Mouse (Mus musculus) ovary, postnatal 36 days (tissue): ENCODE measurements at regions not wholly inside any gene's neighbourhood (a gene's known extent, or its start where the extent isn't known, plus 50 kb on each side); places are given as distances from the start of the nearest gene placed in this dataset.
A peak's percentile ranks its signal among the peaks of the same experiment; 100 is the strongest.
"Not testable (repeated sequence)": the region's sequence is repeated elsewhere in the genome, so short reads cannot be mapped to it uniquely, and the experiment has no call there.

Experiments
- DNase-seq: peaks from one replicate; pipeline ENCODE4 v3.0.0; 2022; ENCODE audit warnings: low spot score, mixed read lengths

- not testable (repeated sequence) for DNase-seq
These were observed 57.1 kb downstream of the Nap1l2 start for GRCm38 (mm10) chrX:103129347-103129746.

- no peak for DNase-seq
These were observed 77.3 kb downstream of the Nap1l2 start for GRCm38 (mm10) chrX:103109181-103109580.

GRCm38 (mm10) chrX:103067730-103068621, 118.5 kb downstream of the Nap1l2 start:
- DNase-seq: not testable (repeated sequence)

- DNase-seq: not testable (repeated sequence)
These were observed 119.3 kb downstream of the Nap1l2 start for GRCm38 (mm10) chrX:103067107-103067506.

- peak; percentile 7 for DNase-seq
These were observed 98.3 kb downstream of the 1700018G05Rik start for GRCm38 (mm10) chrX:103026256-103027028.

GRCm38 (mm10) chrX:103025495-103025894, 97.3 kb downstream of the 1700018G05Rik start:
- not testable (repeated sequence) for DNase-seq

- DNase-seq: not testable (repeated sequence)
These were observed 85.4 kb downstream of the 1700018G05Rik start for GRCm38 (mm10) chrX:103013425-103014057.

GRCm38 (mm10) chrX:103012298-103013243, 84.4 kb downstream of the 1700018G05Rik start:
- DNase-seq: not testable (repeated sequence)

- DNase-seq: not testable (repeated sequence)
These were observed 65.8 kb downstream of the 1700018G05Rik start for GRCm38 (mm10) chrX:102993956-102994355.
